Mouse (Mus musculus): Measurements from ENCODE around the gene Dab1. TPM values are rescaled to one million over a fixed set of nuclear protein-coding genes. Genes with fewer than 3 reads are reported as not detected.

Gene Dab1
- total RNA-seq, 2 experiments from 2014 or later = 0.21 TPM; not detected in 1

GRCm38 (mm10) chr4:103934364-103934763, 315.2 kb downstream of the Dab1 start:
- no peak for DNase-seq
- intact Hi-C loops (cut with DNase I; ENCODE audit: low total_unique reads) = no loop called here

DNA sequence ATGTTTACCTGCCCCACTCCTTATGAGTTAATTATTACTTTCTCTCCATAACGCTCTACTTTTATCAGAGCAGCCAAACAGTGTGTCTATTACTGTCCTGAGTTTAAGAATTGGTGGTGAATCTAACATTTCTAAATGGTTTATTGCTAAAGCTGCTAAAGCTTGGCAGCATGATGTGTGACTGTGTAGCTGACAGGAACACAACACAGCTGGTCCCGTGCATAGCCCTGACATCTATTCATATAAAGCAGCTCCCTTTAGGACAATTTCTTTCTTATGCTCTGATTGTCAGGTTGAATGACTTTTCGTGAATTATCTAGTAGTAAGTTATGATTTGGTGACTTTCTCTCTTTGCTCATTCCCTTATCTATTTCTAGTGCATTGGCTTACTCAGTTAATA, 329.1 kb downstream of the Dab1 start:
- no peak for DNase-seq
- intact Hi-C loops (cut with DNase I; ENCODE audit: low total_unique reads) = no loop called here

DNA sequence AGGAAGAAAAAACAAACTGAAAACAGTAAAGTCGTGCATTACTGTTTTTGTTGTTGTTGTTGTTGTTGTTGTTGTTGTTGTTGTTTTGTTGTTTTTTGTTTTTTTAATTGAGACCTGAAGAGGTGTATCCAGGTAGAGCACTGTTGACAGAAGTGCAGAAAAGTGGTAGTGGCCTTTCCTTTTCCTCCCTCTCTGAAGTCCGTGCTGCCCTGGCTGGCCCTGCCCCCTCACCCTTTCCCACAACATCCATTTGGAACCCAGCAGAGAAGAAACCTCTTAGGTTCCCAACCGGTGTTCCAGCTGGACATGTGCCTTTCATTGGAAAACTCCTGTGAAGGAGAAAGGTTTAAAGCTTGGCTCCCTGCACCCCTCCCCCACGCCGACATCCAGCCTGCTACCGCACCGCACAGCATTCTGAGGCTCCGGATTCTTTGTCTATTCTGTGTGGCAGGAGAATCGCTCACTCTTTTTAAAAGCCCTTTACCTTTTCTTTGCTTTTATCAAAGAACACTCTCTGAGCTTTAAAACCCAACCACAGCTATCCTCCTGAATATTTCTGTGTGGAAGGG, 334.6 kb downstream of the Dab1 start:
- intact Hi-C loops (cut with DNase I; ENCODE audit: low total_unique reads) = no loop called here
- DNase-seq = no peak

DNA sequence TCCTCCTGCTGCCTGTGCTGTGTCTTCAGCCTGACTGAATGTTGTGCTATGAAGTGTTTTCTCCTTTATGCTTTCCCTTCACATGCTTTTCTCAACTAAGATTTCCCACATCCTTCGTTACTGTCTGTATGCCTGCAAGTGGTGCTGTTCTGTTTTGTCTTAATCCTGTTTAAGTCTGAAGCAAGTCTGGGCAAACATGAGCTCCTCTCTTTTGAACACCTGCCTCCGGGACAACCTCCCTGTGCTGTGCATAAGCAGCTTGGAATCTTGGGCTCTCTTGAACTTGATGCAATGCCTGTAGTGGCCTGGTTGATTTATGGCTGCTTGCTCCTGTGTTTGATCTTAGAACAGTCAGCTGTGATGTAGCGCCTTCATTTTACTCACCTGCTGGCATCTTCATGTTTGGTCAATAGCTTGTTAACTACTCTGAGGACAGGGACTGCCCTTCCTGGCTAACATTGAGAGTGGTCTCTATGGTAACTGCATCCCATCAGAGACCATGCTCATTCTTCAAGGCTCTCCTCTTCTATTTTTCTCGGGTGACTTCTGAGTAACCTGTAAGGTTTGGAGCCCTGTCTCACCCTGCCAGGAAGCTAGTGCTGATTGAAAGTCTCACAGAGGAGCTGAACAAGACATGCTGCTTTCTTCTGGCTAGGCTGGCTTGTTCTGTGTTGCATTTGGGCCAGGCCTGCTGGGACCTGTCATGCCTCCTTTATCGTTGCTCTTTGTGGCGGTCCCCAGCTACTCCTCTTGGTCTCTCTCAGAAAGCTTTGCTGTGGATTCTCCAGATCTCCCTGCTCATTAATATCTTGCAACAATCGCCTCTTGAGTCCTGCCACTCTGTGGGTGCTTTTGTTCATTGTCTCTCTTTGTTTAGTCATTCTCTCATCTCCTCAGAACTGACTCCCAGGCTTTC, 342.2 kb downstream of the Dab1 start:
- no peak for DNase-seq
- intact Hi-C loops (cut with DNase I; ENCODE audit: low total_unique reads) = no loop called here

GRCm38 (mm10) chr4:103969906-103970305, 350.7 kb downstream of the Dab1 start:
- DNase-seq = no peak
- intact Hi-C loops (cut with DNase I; ENCODE audit: low total_unique reads) = no loop called here

DNA sequence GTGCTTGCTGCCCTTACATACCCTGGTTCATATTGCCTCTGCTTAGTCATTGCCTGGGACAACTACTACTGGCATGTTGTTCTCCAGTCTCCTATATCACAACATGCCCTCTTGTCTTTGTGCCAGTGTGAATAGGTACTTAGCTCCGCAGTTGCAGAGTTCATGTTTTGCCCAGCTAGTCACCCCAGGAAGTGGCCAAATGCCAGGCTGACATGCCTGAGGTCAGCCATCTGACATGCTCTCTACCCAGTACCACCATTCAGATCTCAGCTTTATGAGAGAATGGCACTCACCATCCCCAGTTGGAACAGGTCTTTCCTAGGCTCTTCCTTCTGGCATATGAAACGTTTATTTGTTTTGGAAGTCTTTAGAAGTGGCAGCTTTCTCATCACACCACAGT, 355.4 kb downstream of the Dab1 start:
- intact Hi-C loops (cut with DNase I; ENCODE audit: low total_unique reads) = no loop called here
- no peak for DNase-seq

DNA sequence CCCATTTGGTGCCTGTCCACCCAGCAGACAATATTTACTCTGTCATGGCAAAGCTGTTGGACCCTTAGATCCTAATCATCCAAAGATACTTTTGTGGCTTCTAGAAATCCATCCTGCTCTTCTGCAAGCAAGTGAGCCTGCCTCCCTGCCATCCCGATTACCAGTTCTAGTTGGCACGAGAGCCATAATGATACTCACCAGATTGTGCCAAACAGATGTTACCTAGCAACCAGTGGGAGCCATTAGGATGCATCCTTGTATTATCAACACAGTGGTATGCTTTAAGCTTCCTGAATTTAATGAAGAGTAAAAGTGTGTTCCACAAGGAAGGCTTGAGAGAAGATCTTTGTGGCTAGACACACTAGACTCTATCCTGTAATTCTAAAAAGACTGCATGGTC, 355.8 kb downstream of the Dab1 start:
- DNase-seq = no peak

GRCm38 (mm10) chr4:103993884-103994283, 374.7 kb downstream of the Dab1 start:
- intact Hi-C loops (cut with DNase I; ENCODE audit: low total_unique reads) = no loop called here
- no peak for DNase-seq

More for the DNA sequence above, 355.8 kb downstream of the Dab1 start:
- intact Hi-C loops (cut with DNase I; ENCODE audit: low total_unique reads) = no loop called here

GRCm38 (mm10) chr4:103994406-103994805, 375.2 kb downstream of the Dab1 start:
- DNase-seq = no peak
- intact Hi-C loops (cut with DNase I; ENCODE audit: low total_unique reads) = no loop called here

DNA sequence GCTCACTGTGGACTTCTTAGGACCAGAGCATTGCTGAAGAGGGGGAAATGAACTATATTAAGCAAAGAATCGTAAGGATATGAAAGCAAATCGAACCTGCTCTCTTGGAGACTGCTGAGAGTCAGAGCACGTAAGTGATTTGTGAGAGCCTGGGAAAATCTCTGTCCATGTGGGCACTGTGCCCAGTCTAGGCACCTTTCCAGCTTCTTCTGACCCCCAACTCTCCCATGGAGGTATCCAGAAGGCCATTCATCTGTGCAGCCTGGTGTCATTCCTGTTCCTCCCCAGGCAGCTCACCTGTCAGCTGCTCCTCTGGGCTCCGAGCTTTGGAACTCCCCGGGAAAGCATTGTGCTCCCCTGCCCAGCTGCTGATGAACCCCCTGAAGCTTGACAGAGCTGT, 389.2 kb downstream of the Dab1 start:
- DNase-seq = no peak
- intact Hi-C loops (cut with DNase I; ENCODE audit: low total_unique reads) = no loop called here

- intact Hi-C loops (cut with DNase I; ENCODE audit: low total_unique reads) = loop anchor here (5.0 kb wide), 1 partner anchor 231 kb away; no protein-coding TSS in a partner anchor
- DNase-seq = no peak
Observed at GRCm38 (mm10) chr4:104011683-104012082, 392.5 kb downstream of the Dab1 start.

GRCm38 (mm10) chr4:104012150-104012549, 393.0 kb downstream of the Dab1 start:
- intact Hi-C loops (cut with DNase I; ENCODE audit: low total_unique reads) = loop anchor here (5.0 kb wide), 1 partner anchor 230 kb away; no protein-coding TSS in a partner anchor
- DNase-seq = no peak

DNA sequence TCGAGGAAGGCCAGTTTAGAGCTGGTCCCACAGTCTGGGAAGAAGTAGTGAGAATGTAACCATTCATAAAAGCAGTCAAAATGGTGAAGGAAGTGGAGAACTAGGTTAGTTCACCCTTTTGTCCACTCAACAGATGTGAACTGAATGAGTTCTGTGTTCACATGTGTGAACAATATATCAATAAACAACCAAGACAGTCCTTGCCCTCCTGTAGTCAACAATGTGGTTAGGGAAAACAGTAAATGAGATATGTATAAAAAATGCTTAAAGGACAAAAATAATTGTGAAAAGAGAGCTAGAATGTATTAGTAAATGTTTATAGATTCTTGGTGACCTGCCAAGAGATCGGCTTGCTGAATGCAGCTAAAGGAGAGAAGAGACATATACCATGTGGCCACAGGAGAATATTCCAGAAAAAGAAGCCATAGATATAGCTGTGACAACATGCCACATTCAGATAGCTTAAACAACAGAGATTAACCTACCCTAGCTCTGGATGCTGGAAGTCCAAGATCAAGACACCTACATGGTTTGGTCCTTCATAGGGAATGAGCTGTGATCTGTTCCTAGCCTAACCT, 406.0 kb downstream of the Dab1 start:
- intact Hi-C loops (cut with DNase I; ENCODE audit: low total_unique reads) = no loop called here

GRCm38 (mm10) chr4:104026834-104027233, 407.7 kb downstream of the Dab1 start:
- DNase-seq = no peak
- intact Hi-C loops (cut with DNase I; ENCODE audit: low total_unique reads) = no loop called here

More for the DNA sequence above, 406.0 kb downstream of the Dab1 start:
- no peak for DNase-seq

DNA sequence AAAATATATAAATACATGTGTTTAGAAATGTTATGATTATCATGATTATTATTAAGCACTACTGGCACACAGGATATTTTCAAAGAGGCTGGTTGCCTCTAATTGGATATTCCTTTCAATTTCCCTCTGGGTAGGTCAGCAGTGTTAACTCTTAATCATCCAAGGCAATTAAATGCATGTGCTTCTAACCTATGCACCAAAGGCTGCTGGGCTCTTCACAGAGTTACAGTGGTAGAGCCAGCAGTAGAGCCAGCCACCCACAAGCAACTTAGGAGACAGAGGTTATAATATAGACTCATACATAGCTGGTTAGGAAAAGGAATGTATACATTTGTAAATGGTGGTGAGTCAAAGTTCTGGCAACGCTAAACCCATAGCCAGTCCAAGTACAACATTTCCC, 408.1 kb downstream of the Dab1 start:
- intact Hi-C loops (cut with DNase I; ENCODE audit: low total_unique reads) = no loop called here

GRCm38 (mm10) chr4:104036091-104036490, 416.9 kb downstream of the Dab1 start:
- intact Hi-C loops (cut with DNase I; ENCODE audit: low total_unique reads) = no loop called here

More for the DNA sequence above, 408.1 kb downstream of the Dab1 start:
- no peak for DNase-seq

GRCm38 (mm10) chr4:104039588-104039987, 420.4 kb downstream of the Dab1 start:
- intact Hi-C loops (cut with DNase I; ENCODE audit: low total_unique reads) = no loop called here
- no peak for DNase-seq

More at GRCm38 (mm10) chr4:104036091-104036490, 416.9 kb downstream of the Dab1 start:
- no peak for DNase-seq

GRCm38 (mm10) chr4:104043441-104043840, 424.3 kb downstream of the Dab1 start:
- DNase-seq = no peak
- intact Hi-C loops (cut with DNase I; ENCODE audit: low total_unique reads) = no loop called here

DNA sequence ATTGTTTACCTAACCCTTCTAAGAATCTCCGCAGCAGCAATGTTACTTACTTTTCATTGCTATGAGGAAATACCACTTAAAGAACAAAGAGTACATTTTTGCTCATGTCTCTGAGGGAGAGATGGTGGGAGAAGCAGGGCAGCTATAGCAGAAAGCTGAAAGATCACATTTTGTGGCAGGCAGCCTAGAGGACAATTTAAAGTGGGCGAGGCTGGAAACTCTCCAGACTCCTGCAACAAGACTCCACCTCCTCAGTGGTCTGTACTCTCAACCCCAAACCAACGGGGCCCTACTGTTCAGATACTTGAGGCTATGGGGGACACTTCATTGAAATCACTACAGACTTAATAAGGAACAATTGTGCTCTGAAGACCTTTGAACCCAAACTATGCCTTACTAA, 425.5 kb downstream of the Dab1 start:
- intact Hi-C loops (cut with DNase I; ENCODE audit: low total_unique reads) = no loop called here
- no peak for DNase-seq

DNA sequence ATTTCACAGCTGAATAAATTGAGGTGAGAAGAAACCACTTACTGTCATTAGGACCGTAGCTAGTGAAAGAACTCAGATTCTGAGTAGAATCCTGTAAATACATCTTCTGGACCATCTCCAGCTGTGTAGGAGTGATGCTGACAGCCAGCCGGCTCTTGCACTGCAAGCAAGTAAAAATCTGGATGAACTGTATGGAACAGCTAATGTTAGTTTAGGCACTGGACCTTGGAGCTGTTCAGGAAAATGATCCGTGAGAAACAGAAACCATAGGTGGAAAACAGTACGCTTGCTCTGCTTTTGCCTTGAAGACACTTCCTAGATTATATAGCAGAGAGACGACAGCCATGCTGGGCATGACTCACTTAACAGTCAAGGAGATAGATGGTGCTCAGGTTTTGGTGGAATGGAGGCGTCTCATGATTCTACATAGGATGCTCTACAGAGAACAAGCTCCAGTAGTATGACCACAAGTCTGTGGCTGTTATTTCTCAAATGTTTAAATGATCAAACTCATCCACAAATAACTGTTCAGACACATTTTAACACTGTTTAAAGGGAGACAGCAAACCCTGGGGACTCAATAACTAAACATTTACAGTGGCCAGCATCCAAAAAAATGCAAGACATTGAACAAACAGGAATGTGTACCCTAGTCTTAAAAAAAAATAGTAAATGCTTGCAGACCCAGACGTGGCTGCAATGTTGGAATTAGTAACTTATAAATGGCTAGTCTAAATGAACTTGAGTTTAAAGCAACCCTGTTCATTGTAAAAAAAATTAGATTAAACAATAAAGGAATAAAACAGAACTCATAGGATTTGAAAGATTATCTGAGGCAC, 429.0 kb downstream of the Dab1 start:
- no peak for DNase-seq
- intact Hi-C loops (cut with DNase I; ENCODE audit: low total_unique reads) = no loop called here
